Mouse (Mus musculus) cerebellum, adult (tissue): ENCODE results near the gene Gfra1.

Source experiments
- ATAC-seq: cut with Nextera tagmentation; 2 replicates; pipeline ENCODE4 v1.9.2; 2017; ENCODE audit warnings: mild to moderate bottlenecking, moderate library complexity, mixed read lengths; ENCODE audit not compliant: insufficient number of reproducible peaks, low FRiP score, low TSS enrichment

Gfra1 gene

GRCm38 (mm10) chr19:58193733-58194456 lies 261.8 kb downstream of the Gfra1 start:
- ATAC-seq: no peak

DNA sequence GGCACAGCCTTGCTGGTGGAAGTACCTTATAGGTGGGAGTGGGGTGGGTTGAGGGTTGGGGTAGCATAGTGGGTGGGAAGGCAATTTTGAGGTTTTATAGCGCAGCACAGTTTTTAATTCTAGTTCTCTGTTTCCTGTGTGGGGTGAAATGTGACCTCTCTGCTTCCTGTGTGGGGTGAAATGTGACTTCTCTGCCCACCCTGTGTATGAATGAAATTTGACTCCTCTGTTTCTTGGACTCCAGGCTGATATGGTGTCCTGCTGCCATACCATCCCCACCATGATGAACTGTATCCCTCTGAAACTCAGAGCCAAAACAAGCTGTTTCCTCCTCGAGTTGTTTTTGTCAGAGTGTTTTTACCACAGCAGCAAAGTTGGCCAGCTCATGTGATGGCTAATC lies 264.8 kb downstream of the Gfra1 start:
- no peak for ATAC-seq

DNA sequence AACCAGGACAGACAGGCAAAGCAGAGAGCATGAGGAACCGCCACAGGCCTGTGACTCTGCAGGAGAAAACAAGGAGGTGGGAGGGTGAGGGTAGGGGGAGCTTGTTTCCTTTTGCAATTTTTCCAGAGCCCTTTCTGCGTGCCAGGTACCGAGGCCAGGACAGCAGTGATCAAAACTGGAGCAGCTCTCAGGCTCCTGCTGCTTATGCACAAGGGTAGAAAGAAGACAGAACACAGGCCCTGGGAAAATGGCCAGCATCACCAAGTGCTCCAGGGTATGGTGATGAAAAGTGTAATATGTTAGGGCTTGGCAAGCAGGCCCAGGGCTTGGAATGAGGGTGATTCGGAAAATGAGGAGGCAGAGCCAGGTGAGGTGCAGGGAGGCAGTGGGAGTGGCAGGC lies 269.2 kb downstream of the Gfra1 start:
- ATAC-seq: no peak
